Mouse (Mus musculus) heart, embryonic 16.5 days (tissue): Measurements from ENCODE around the gene Zbtb43. TPM values are rescaled to one million over a fixed set of nuclear protein-coding genes. Genes with fewer than 3 reads are reported as not detected.

Experiments
- ATAC-seq: fragments of 200-750 bp; cut with Nextera tagmentation; replicated peaks from 2 replicates; pipeline ENCODE4 v1.8.0; 2017; ENCODE audit warnings: moderate number of reproducible peaks; ENCODE audit not compliant: insufficient read depth, low FRiP score; ENCODE audit errors: extremely low read depth
- H3K27ac ChIP-seq: fragments of 300-500 bp; sonication (generic); 2 replicates; pipeline ENCODE4 v1.5.1; 2014; ENCODE audit warnings: mild to moderate bottlenecking, low read length, control low read depth, moderate library complexity
- H3K27me3 ChIP-seq: fragments of 300-500 bp; sonication (generic); 2 replicates; pipeline ENCODE4 v1.6.1; 2014; ENCODE audit warnings: low read length, mixed read lengths; ENCODE audit not compliant: control insufficient read depth, insufficient read depth
- H3K36me3 ChIP-seq: fragments of 300-500 bp; sonication (generic); 2 replicates; pipeline ENCODE4 v1.6.1; 2014; ENCODE audit not compliant: control insufficient read depth, insufficient read depth
- H3K4me1 ChIP-seq: fragments of 300-500 bp; sonication (generic); 2 replicates; pipeline ENCODE4 v1.6.1; 2014; ENCODE audit warnings: low read length, mixed read lengths; ENCODE audit not compliant: control insufficient read depth, insufficient read depth
- H3K4me2 ChIP-seq: fragments of 300-500 bp; sonication (generic); 2 replicates; pipeline ENCODE4 v1.6.1; 2014; ENCODE audit warnings: low read depth, mild to moderate bottlenecking, control low read depth, low read length
- H3K4me3 ChIP-seq: fragments of 300-500 bp; sonication (generic); 2 replicates; pipeline ENCODE4 v1.5.1; 2014; ENCODE audit warnings: mild to moderate bottlenecking, control low read depth, low read length
- H3K9ac ChIP-seq: fragments of 300-500 bp; sonication (generic); 2 replicates; pipeline ENCODE4 v1.6.1; 2014; ENCODE audit warnings: low read length, control low read depth
- H3K9me3 ChIP-seq: fragments of 300-500 bp; sonication (generic); replicated peaks from 2 replicates; pipeline ENCODE4 v1.6.1; 2016; ENCODE audit warnings: low read length; ENCODE audit not compliant: control insufficient read depth
- WGBS: fragments of 180-500 bp; shearing (Covaris S2); extraction: QIAGEN DNeasy Blood & Tissue Kit; methylation state at CpG from one replicate; pipeline ENCODE4 v1.1.7; 2014; 5-methylcytosine and 5-hydroxymethylcytosine counted together
- polyA plus RNA-seq: library from polyadenylated mRNA; unstranded; fragments of >200 nt; fragmentation: Nextera tagmentation; extraction: Ambion mirVana; gene quantifications from 2 replicates; pipeline ENCODE4 v1.2.1, GENCODE M21; 2015

Zbtb43 gene
- polyA plus RNA-seq, 1 experiment from 2014 or later = 13.3 TPM

- Histone ChIP-seq H3K4me2 (no peak overlapping the region), H3K4me1 (peaks cover 12% of the 10 kb centered on the region), H3K27ac (no peak overlapping the region), H3K27me3 (0 out of 2 replicates have a peak, but pooled peaks cover 2% of the 10 kb centered on the region), H3K9me3 (no peaks in the 10 kb centered on the region), H3K4me3 (no peak overlapping the region), H3K9ac (no peak overlapping the region), H3K36me3 (no peaks in the 10 kb centered on the region)
- ATAC-seq = no peak
- WGBS = 36% methylated on average over 2 of the region's 2 CpGs
These were observed 30.0 kb downstream of the Zbtb43 start for GRCm38 (mm10) chr2:33438377-33438776.

GRCm38 (mm10) chr2:33437184-33437583 is 31.2 kb downstream of the Zbtb43 start:
- Histone ChIP-seq H3K27me3 (0 out of 2 replicates have a peak, but pooled peaks cover 2% of the 10 kb centered on the region), H3K4me1 (peaks cover 6% of the 10 kb centered on the region; the same call in 1 of the 2 replicates), H3K27ac (no peak overlapping the region), H3K36me3 (no peaks in the 10 kb centered on the region), H3K9me3 (no peaks in the 10 kb centered on the region), H3K4me2 (no peak overlapping the region), H3K9ac (no peak overlapping the region), H3K4me3 (no peak overlapping the region)
- no peak for ATAC-seq
- WGBS = 58% methylated on average over 11 of the region's 11 CpGs

GRCm38 (mm10) chr2:33436035-33436580 is 32.3 kb downstream of the Zbtb43 start:
- no peak for ATAC-seq
- H3K4me3 ChIP-seq = peak overlapping the region; percentile 18; the same call in 1 of the 2 replicates
- 10% methylated on average over 16 of the region's 16 CpGs for WGBS
- H3K4me1 ChIP-seq = peaks cover 6% of the 10 kb centered on the region; the same call in 1 of the 2 replicates
- H3K4me2 ChIP-seq = peak overlapping the region; percentile 48
- peak overlapping the region; percentile 15; the same call in 1 of the 2 replicates for H3K27ac ChIP-seq
- H3K9me3 ChIP-seq = no peaks in the 10 kb centered on the region
- 0 out of 2 replicates have a peak, but pooled peaks cover 2% of the 10 kb centered on the region for H3K27me3 ChIP-seq
- peak overlapping the region; percentile 51 for H3K9ac ChIP-seq
- H3K36me3 ChIP-seq = no peaks in the 10 kb centered on the region

GRCm38 (mm10) chr2:33435036-33435650 is 33.2 kb downstream of the Zbtb43 start:
- Histone ChIP-seq H3K9ac (no peak overlapping the region), H3K4me3 (no peak overlapping the region), H3K9me3 (no peaks in the 10 kb centered on the region), H3K4me2 (no peak overlapping the region), H3K27me3 (no peaks in the 10 kb centered on the region), H3K27ac (no peak overlapping the region), H3K4me1 (peaks cover 7% of the 10 kb centered on the region), H3K36me3 (no peaks in the 10 kb centered on the region)
- WGBS = 57% methylated on average over 8 of the region's 8 CpGs
- ATAC-seq = no peak

GRCm38 (mm10) chr2:33432877-33433276 is 35.5 kb downstream of the Zbtb43 start:
- WGBS = 58% methylated on average over 5 of the region's 5 CpGs
- ATAC-seq = no peak

GRCm38 (mm10) chr2:33430771-33431699 is 37.3 kb downstream of the Zbtb43 start, which contains the start of gene Zbtb34:
Gene Zbtb34, minus strand, starts transcription at chr2:33431324.
- no peaks in the 10 kb centered on the region for H3K27me3 ChIP-seq
- ATAC-seq = peak; percentile 81
- H3K4me1 ChIP-seq = peaks cover 10% of the 10 kb centered on the region
- H3K9me3 ChIP-seq = no peaks in the 10 kb centered on the region
- peak within 1 kb of the TSS; percentile 71 for H3K4me2 ChIP-seq
- peak within 1 kb of the TSS; percentile 97 for H3K4me3 ChIP-seq
- WGBS = under 1% methylated on average over 83 of the region's 102 CpGs
- H3K27ac ChIP-seq = peak within 1 kb of the TSS; percentile 68
- H3K36me3 ChIP-seq = 0 out of 2 replicates have a peak, but pooled peaks cover 6% of the 10 kb centered on the region
- peak within 1 kb of the TSS; percentile 98 for H3K9ac ChIP-seq

More at GRCm38 (mm10) chr2:33432877-33433276, 35.5 kb downstream of the Zbtb43 start:
- Histone ChIP-seq H3K27ac (no peak overlapping the region), H3K36me3 (no peaks in the 10 kb centered on the region), H3K27me3 (no peaks in the 10 kb centered on the region), H3K9me3 (no peaks in the 10 kb centered on the region), H3K4me1 (peaks cover 11% of the 10 kb centered on the region), H3K9ac (no peak overlapping the region), H3K4me2 (no peak overlapping the region), H3K4me3 (no peak overlapping the region)

GRCm38 (mm10) chr2:33430081-33430770 is 38.1 kb downstream of the Zbtb43 start:
- H3K4me3 ChIP-seq = peak overlapping the region; percentile 97
- H3K4me2 ChIP-seq = peak overlapping the region; percentile 71
- 8% methylated on average over 13 of the region's 13 CpGs for WGBS
- H3K27ac ChIP-seq = peak overlapping the region; percentile 68
- peak overlapping the region; percentile 98 for H3K9ac ChIP-seq
- no peaks in the 10 kb centered on the region for H3K9me3 ChIP-seq
- H3K27me3 ChIP-seq = no peaks in the 10 kb centered on the region
- H3K4me1 ChIP-seq = peaks cover 8% of the 10 kb centered on the region
- ATAC-seq = no peak
- H3K36me3 ChIP-seq = 0 out of 2 replicates have a peak, but pooled peaks cover 6% of the 10 kb centered on the region

GRCm38 (mm10) chr2:33429339-33429738 is 39.0 kb downstream of the Zbtb43 start:
- ATAC-seq = no peak
- Histone ChIP-seq H3K27me3 (no peaks in the 10 kb centered on the region), H3K4me1 (peaks cover 8% of the 10 kb centered on the region)

More at GRCm38 (mm10) chr2:33429339-33429738, 39.0 kb downstream of the Zbtb43 start:
- 41% methylated on average over 6 of the region's 6 CpGs for WGBS
- H3K4me2 ChIP-seq = peak overlapping the region; percentile 71
- no peaks in the 10 kb centered on the region for H3K9me3 ChIP-seq
- peak overlapping the region; percentile 98 for H3K9ac ChIP-seq
- peak overlapping the region; percentile 97 for H3K4me3 ChIP-seq
- peak overlapping the region; percentile 68 for H3K27ac ChIP-seq
- H3K36me3 ChIP-seq = 0 out of 2 replicates have a peak, but pooled peaks cover 6% of the 10 kb centered on the region
